Mouse (Mus musculus) embryonic facial prominence, embryonic 14.5 days (tissue): ENCODE measurements around the gene Fbln2. TPM values are rescaled to one million over a fixed set of nuclear protein-coding genes. Genes with fewer than 3 reads are reported as not detected.

Experiments
- ATAC-seq: fragments of 200-750 bp; cut with Nextera tagmentation; 2 replicates; pipeline ENCODE4 v1.8.0; 2017; ENCODE audit warnings: low read depth, moderate number of reproducible peaks, moderate TSS enrichment
- DNase-seq: peaks from one replicate; pipeline ENCODE4 v3.0.0-alpha.2; 2015; ENCODE audit warnings: low spot score
- H3K27ac ChIP-seq: fragments of 300-500 bp; sonication (generic); replicated peaks from 2 replicates; pipeline ENCODE4 v1.5.1; 2014; ENCODE audit warnings: low read depth, mild to moderate bottlenecking, low read length, moderate library complexity
- H3K27me3 ChIP-seq: fragments of 300-500 bp; sonication (generic); replicated peaks from 2 replicates; pipeline ENCODE4 v1.6.1; 2014; ENCODE audit warnings: low read length; ENCODE audit not compliant: control insufficient read depth, insufficient read depth
- H3K36me3 ChIP-seq: fragments of 300-500 bp; sonication (generic); 2 replicates; pipeline ENCODE4 v1.6.1; 2014; ENCODE audit warnings: low read length, mixed read lengths; ENCODE audit not compliant: control insufficient read depth, insufficient read depth
- H3K4me1 ChIP-seq: fragments of 300-500 bp; sonication (generic); 2 replicates; pipeline ENCODE4 v1.6.1; 2014; ENCODE audit warnings: antibody characterized with exemption, low read length; ENCODE audit not compliant: control insufficient read depth, insufficient read depth
- H3K4me2 ChIP-seq: fragments of 300-500 bp; sonication (generic); 2 replicates; pipeline ENCODE4 v1.6.1; 2014; ENCODE audit warnings: low read depth, mild to moderate bottlenecking, low read length, moderate library complexity, mixed read lengths
- H3K4me3 ChIP-seq: fragments of 300-500 bp; sonication (generic); 2 replicates; pipeline ENCODE4 v1.5.1; 2014; ENCODE audit warnings: low read depth, mild to moderate bottlenecking, low read length
- H3K9ac ChIP-seq: fragments of 300-500 bp; sonication (generic); 2 replicates; pipeline ENCODE4 v1.6.1; 2014; ENCODE audit warnings: low read depth, mild to moderate bottlenecking, low read length, moderate library complexity, mixed read lengths
- H3K9me3 ChIP-seq: fragments of 300-500 bp; sonication (generic); 2 replicates; pipeline ENCODE4 v1.6.1; 2016; ENCODE audit warnings: low read length; ENCODE audit not compliant: control insufficient read depth
- WGBS: fragments of 180-500 bp; shearing (Covaris S2); extraction: QIAGEN DNeasy Blood & Tissue Kit; methylation state at CpG from one replicate; pipeline ENCODE4 v1.1.7; 2014; 5-methylcytosine and 5-hydroxymethylcytosine counted together
- polyA plus RNA-seq: library from polyadenylated mRNA; unstranded; fragments of >200 nt; fragmentation: Nextera tagmentation; extraction: Ambion mirVana; gene quantifications from 2 replicates; pipeline ENCODE4 v1.2.1, GENCODE M21; 2014

The Fbln2 gene
- polyA plus RNA-seq, 1 experiment from 2014 or later: 202 TPM

GRCm38 (mm10) chr6:91186161-91186931 lies 25.9 kb upstream of the Fbln2 start:
- H3K27ac ChIP-seq: no peak overlapping the region
- H3K27me3 ChIP-seq: no peaks in the 10 kb centered on the region
- H3K4me1 ChIP-seq: peaks cover 8% of the 10 kb centered on the region
- H3K4me3 ChIP-seq: no peak overlapping the region
- H3K9ac ChIP-seq: no peak overlapping the region
- H3K9me3 ChIP-seq: no peaks in the 10 kb centered on the region
- WGBS: 60% methylated on average over 4 of the region's 4 CpGs
- ATAC-seq: no peak
- no peaks in the 10 kb centered on the region for H3K36me3 ChIP-seq
- no peak overlapping the region for H3K4me2 ChIP-seq
- DNase-seq: no peak

- no peaks in the 10 kb centered on the region for H3K9me3 ChIP-seq
- WGBS: 76% methylated on average over 6 of the region's 6 CpGs
Measured at GRCm38 (mm10) chr6:91186934-91187333, 25.3 kb upstream of the Fbln2 start.

GRCm38 (mm10) chr6:91187871-91188270 lies 24.4 kb upstream of the Fbln2 start:
- 68% methylated on average over 3 of the region's 3 CpGs for WGBS
- Histone ChIP-seq H3K9ac (no peak overlapping the region), H3K9me3 (no peaks in the 10 kb centered on the region), H3K4me3 (no peak overlapping the region), H3K27me3 (no peaks in the 10 kb centered on the region), H3K27ac (no peak overlapping the region), H3K36me3 (no peaks in the 10 kb centered on the region), H3K4me2 (no peak overlapping the region), H3K4me1 (peaks cover 10% of the 10 kb centered on the region)
- DNase-seq (no peak), ATAC-seq (no peak)

More at GRCm38 (mm10) chr6:91186934-91187333, 25.3 kb upstream of the Fbln2 start:
- peaks cover 4% of the 10 kb centered on the region; the same call in 1 of the 2 replicates for H3K4me1 ChIP-seq
- ATAC-seq (no peak), DNase-seq (no peak)
- H3K9ac ChIP-seq: no peak overlapping the region
- H3K4me2 ChIP-seq: no peak overlapping the region
- H3K27me3 ChIP-seq: no peaks in the 10 kb centered on the region
- no peak overlapping the region for H3K4me3 ChIP-seq
- no peak overlapping the region for H3K27ac ChIP-seq
- no peaks in the 10 kb centered on the region for H3K36me3 ChIP-seq

GRCm38 (mm10) chr6:91189971-91190370 lies 22.3 kb upstream of the Fbln2 start:
- no peak for ATAC-seq
- no peaks in the 10 kb centered on the region for H3K9me3 ChIP-seq
- WGBS: 72% methylated on average over 6 of the region's 6 CpGs

GRCm38 (mm10) chr6:91191465-91191864 lies 20.8 kb upstream of the Fbln2 start:
- Histone ChIP-seq H3K9ac (no peak overlapping the region), H3K9me3 (no peaks in the 10 kb centered on the region), H3K27ac (no peak overlapping the region), H3K27me3 (no peaks in the 10 kb centered on the region), H3K4me1 (peaks cover 22% of the 10 kb centered on the region), H3K36me3 (no peaks in the 10 kb centered on the region), H3K4me3 (no peak overlapping the region), H3K4me2 (no peak overlapping the region)
- no peak for DNase-seq
- 63% methylated on average over 2 of the region's 2 CpGs for WGBS
- no peak for ATAC-seq

More at GRCm38 (mm10) chr6:91189971-91190370, 22.3 kb upstream of the Fbln2 start:
- no peaks in the 10 kb centered on the region for H3K27me3 ChIP-seq
- H3K27ac ChIP-seq: no peak overlapping the region
- no peak for DNase-seq
- H3K4me2 ChIP-seq: no peak overlapping the region
- H3K4me3 ChIP-seq: no peak overlapping the region
- peaks cover 22% of the 10 kb centered on the region for H3K4me1 ChIP-seq
- no peak overlapping the region for H3K9ac ChIP-seq
- no peaks in the 10 kb centered on the region for H3K36me3 ChIP-seq

GRCm38 (mm10) chr6:91192421-91192820 lies 19.8 kb upstream of the Fbln2 start:
- peaks cover 22% of the 10 kb centered on the region for H3K4me1 ChIP-seq
- H3K27ac ChIP-seq: no peak overlapping the region
- H3K4me2 ChIP-seq: no peak overlapping the region
- no peaks in the 10 kb centered on the region for H3K36me3 ChIP-seq
- ATAC-seq (no peak), DNase-seq (no peak)
- H3K9ac ChIP-seq: no peak overlapping the region
- no peaks in the 10 kb centered on the region for H3K9me3 ChIP-seq
- no peaks in the 10 kb centered on the region for H3K27me3 ChIP-seq
- WGBS: 80% methylated on average over 3 of the region's 3 CpGs
- no peak overlapping the region for H3K4me3 ChIP-seq

GRCm38 (mm10) chr6:91192851-91193545 lies 19.3 kb upstream of the Fbln2 start:
- Histone ChIP-seq H3K27me3 (no peaks in the 10 kb centered on the region), H3K4me1 (peaks cover 22% of the 10 kb centered on the region), H3K4me2 (no peak overlapping the region), H3K27ac (no peak overlapping the region), H3K4me3 (no peak overlapping the region), H3K9ac (no peak overlapping the region), H3K9me3 (no peaks in the 10 kb centered on the region), H3K36me3 (no peaks in the 10 kb centered on the region)
- DNase-seq (no peak), ATAC-seq (no peak)
- WGBS: 56% methylated on average over 1 of the region's 1 CpGs

GRCm38 (mm10) chr6:91198456-91198855 lies 13.8 kb upstream of the Fbln2 start:
- H3K9ac ChIP-seq: no peak overlapping the region
- no peak overlapping the region for H3K27ac ChIP-seq
- DNase-seq (no peak), ATAC-seq (no peak)
- no peaks in the 10 kb centered on the region for H3K9me3 ChIP-seq
- WGBS: 74% methylated on average over 2 of the region's 2 CpGs
- H3K4me3 ChIP-seq: no peak overlapping the region
- H3K27me3 ChIP-seq: no peaks in the 10 kb centered on the region
- H3K4me1 ChIP-seq: peaks cover 37% of the 10 kb centered on the region
- H3K36me3 ChIP-seq: no peaks in the 10 kb centered on the region
- no peak overlapping the region for H3K4me2 ChIP-seq
